Mouse (Mus musculus): ENCODE measurements at regions not wholly inside any gene's neighbourhood (a gene's known extent, or its start where the extent isn't known, plus 50 kb on each side); places are given as distances from the start of the nearest gene placed in this dataset.

GRCm38 (mm10) chr7:74688116-74688702 lies 133.6 kb upstream of the Slco3a1 start:
- no peak for DNase-seq (ENCODE audit: low spot score in 2 of 2)

- no peak for DNase-seq (ENCODE audit: low spot score in 2 of 2)
Measured at GRCm38 (mm10) chr7:74687303-74688115, 132.9 kb upstream of the Slco3a1 start.

GRCm38 (mm10) chr7:74683979-74684378 lies 129.4 kb upstream of the Slco3a1 start:
- DNase-seq (ENCODE audit: low spot score in 2 of 2) = no peak

- DNase-seq (ENCODE audit: low spot score in 2 of 2) = no peak
Measured at GRCm38 (mm10) chr7:74673626-74674295, 119.2 kb upstream of the Slco3a1 start.

- DNase-seq (ENCODE audit: low spot score in 2 of 2) = no peak
Measured at GRCm38 (mm10) chr7:74669110-74669509, 114.5 kb upstream of the Slco3a1 start.

- no peak for DNase-seq (ENCODE audit: low spot score in 2 of 2)
Measured at GRCm38 (mm10) chr7:74667106-74667505, 112.5 kb upstream of the Slco3a1 start.

GRCm38 (mm10) chr7:74663820-74664219 lies 109.2 kb upstream of the Slco3a1 start:
- no peak for DNase-seq (ENCODE audit: low spot score in 2 of 2)

- DNase-seq (ENCODE audit: low spot score in 2 of 2) = no peak
Measured at GRCm38 (mm10) chr7:74647310-74647709, 92.7 kb upstream of the Slco3a1 start.

GRCm38 (mm10) chr7:74640171-74640570 lies 85.6 kb upstream of the Slco3a1 start:
- DNase-seq (ENCODE audit: low spot score in 2 of 2) = no peak

GRCm38 (mm10) chr7:74632217-74632616 lies 77.6 kb upstream of the Slco3a1 start:
- DNase-seq (ENCODE audit: low spot score in 2 of 2) = no peak

- DNase-seq (ENCODE audit: low spot score in 2 of 2) = no peak
Measured at GRCm38 (mm10) chr7:74628799-74629468, 74.4 kb upstream of the Slco3a1 start.
